Mouse (Mus musculus) midbrain, postnatal 0 days (tissue): Measurements from ENCODE around the gene Wdr35. TPM values are rescaled to one million over a fixed set of nuclear protein-coding genes. Genes with fewer than 3 reads are reported as not detected.
A peak's percentile ranks its signal among the peaks of the same experiment; 100 is the strongest.

ENCODE experiments used
- ATAC-seq: fragments of 200-750 bp; cut with Nextera tagmentation; 2 replicates; pipeline ENCODE4 v1.8.0; 2017; ENCODE audit warnings: moderate number of reproducible peaks, mild to moderate bottlenecking, moderate TSS enrichment, moderate library complexity; ENCODE audit not compliant: low FRiP score
- DNase-seq: peaks from one replicate; pipeline ENCODE4 v3.0.0-alpha.2; 2015; ENCODE audit warnings: low spot score
- H3K27ac ChIP-seq: fragments of 300-500 bp; sonication (generic); 2 replicates; pipeline ENCODE4 v1.5.1; 2014; ENCODE audit warnings: low read depth, mild to moderate bottlenecking, low read length, mixed read lengths
- H3K27me3 ChIP-seq: fragments of 300-500 bp; sonication (generic); 2 replicates; pipeline ENCODE4 v1.6.1; 2014; ENCODE audit warnings: low read length, control low read depth, mixed read lengths; ENCODE audit not compliant: insufficient read depth
- H3K36me3 ChIP-seq: fragments of 300-500 bp; sonication (generic); 2 replicates; pipeline ENCODE4 v1.6.1; 2014; ENCODE audit warnings: low read length, control low read depth, mixed read lengths; ENCODE audit not compliant: insufficient read depth
- H3K4me1 ChIP-seq: fragments of 300-500 bp; sonication (generic); 2 replicates; pipeline ENCODE4 v1.6.1; 2014; ENCODE audit warnings: mild to moderate bottlenecking, control low read depth, antibody characterized with exemption, low read length, mixed read lengths; ENCODE audit not compliant: insufficient read depth
- H3K4me2 ChIP-seq: fragments of 300-500 bp; sonication (generic); 2 replicates; pipeline ENCODE4 v1.6.1; 2014; ENCODE audit warnings: low read depth, mild to moderate bottlenecking, low read length, mixed read lengths; ENCODE audit not compliant: poor library complexity, severe bottlenecking
- H3K4me3 ChIP-seq: fragments of 300-500 bp; sonication (generic); 2 replicates; pipeline ENCODE4 v1.5.1; 2014; ENCODE audit warnings: low read depth, mild to moderate bottlenecking, low read length, moderate library complexity
- H3K9ac ChIP-seq: fragments of 300-500 bp; sonication (generic); replicated peaks from 2 replicates; pipeline ENCODE4 v1.6.1; 2014; ENCODE audit warnings: mild to moderate bottlenecking, low read length, moderate library complexity, mixed read lengths; ENCODE audit not compliant: poor library complexity, severe bottlenecking
- H3K9me3 ChIP-seq: fragments of 300-500 bp; sonication (generic); 2 replicates; pipeline ENCODE4 v1.6.1; 2016; ENCODE audit warnings: low read length, control low read depth
- CTCF ChIP-seq: IDR thresholded peaks from 2 replicates; pipeline ENCODE4 v1.5.1; 2016; ENCODE audit warnings: antibody characterized with exemption, mild to moderate bottlenecking
- WGBS: fragments of 180-500 bp; shearing (Covaris S2); extraction: QIAGEN DNeasy Blood & Tissue Kit; methylation state at CpG from one replicate; pipeline ENCODE4 v1.1.7; 2014; 5-methylcytosine and 5-hydroxymethylcytosine counted together
- polyA plus RNA-seq: library from polyadenylated mRNA; unstranded; fragments of >200 nt; fragmentation: Nextera tagmentation; extraction: Ambion mirVana; gene quantifications from 2 replicates; pipeline ENCODE4 v1.2.1, GENCODE M21; 2015
- total RNA-seq: library from RNA; depleted of rRNA; stranded (reverse); fragments of >200 nt; gene quantifications from 2 replicates; pipeline ENCODE4 v1.2.3, GENCODE M21; 2014

The Wdr35 gene
- total and polyA plus RNA-seq, 2 experiments from 2014 or later = 19.3 to 21.4 TPM

- ATAC-seq (peak; percentile 38), DNase-seq (no peak)
- Histone ChIP-seq H3K4me3 (peak overlapping the region; percentile 46), H3K27me3 (no peaks in the 10 kb centered on the region), H3K9ac (peak overlapping the region; percentile 68; the same call in 1 of the 2 replicates), H3K4me1 (no peaks in the 10 kb centered on the region), H3K27ac (peak overlapping the region; percentile 99), H3K36me3 (peaks cover 22% of the 10 kb centered on the region), H3K4me2 (no peak overlapping the region), H3K9me3 (no peaks in the 10 kb centered on the region)
- WGBS = 59% methylated on average over 4 of the region's 4 CpGs
- peak; percentile 24; the same call in 1 of the 2 replicates for TF ChIP-seq CTCF
Observed at GRCm38 (mm10) chr12:9029506-9029887, 55.8 kb downstream of the Wdr35 start.

GRCm38 (mm10) chr12:9029888-9030723 lies 56.4 kb downstream of the Wdr35 start, which contains the start of gene Ttc32:
TSS of gene Ttc32 (plus strand) at chr12:9029997.
- H3K4me2 ChIP-seq = peak within 1 kb of the TSS; percentile 58
- peak; percentile 98 for ATAC-seq
- H3K4me3 ChIP-seq = peak within 1 kb of the TSS; percentile 46
- no peaks in the 10 kb centered on the region for H3K9me3 ChIP-seq
- no peak; the same call in 1 of the 2 replicates for TF ChIP-seq CTCF
- peak within 1 kb of the TSS; percentile 68 for H3K9ac ChIP-seq
- peaks cover 18% of the 10 kb centered on the region; the same call in 1 of the 2 replicates for H3K36me3 ChIP-seq
- H3K27ac ChIP-seq = peak within 1 kb of the TSS; percentile 99
- DNase-seq = peak; percentile 97
- WGBS = under 1% methylated on average over 69 of the region's 69 CpGs
- H3K4me1 ChIP-seq = no peaks in the 10 kb centered on the region
- H3K27me3 ChIP-seq = no peaks in the 10 kb centered on the region

- Histone ChIP-seq H3K4me1 (no peaks in the 10 kb centered on the region), H3K9ac (peak overlapping the region; percentile 68), H3K36me3 (peaks cover 12% of the 10 kb centered on the region; the same call in 1 of the 2 replicates), H3K27ac (no peak overlapping the region), H3K9me3 (no peaks in the 10 kb centered on the region), H3K27me3 (no peaks in the 10 kb centered on the region), H3K4me2 (peak overlapping the region; percentile 58), H3K4me3 (peak overlapping the region; percentile 46)
- 58% methylated on average over 8 of the region's 8 CpGs for WGBS
- ATAC-seq (no peak), DNase-seq (no peak)
- TF ChIP-seq CTCF = no peak
Observed at GRCm38 (mm10) chr12:9031166-9031565, 57.5 kb downstream of the Wdr35 start.

- no peak for ATAC-seq
- no peak overlapping the region for H3K4me3 ChIP-seq
- peak; percentile 57 for TF ChIP-seq CTCF
- no peak for DNase-seq
- H3K4me2 ChIP-seq = no peak overlapping the region
- no peaks in the 10 kb centered on the region for H3K9me3 ChIP-seq
- H3K27me3 ChIP-seq = no peaks in the 10 kb centered on the region
- H3K4me1 ChIP-seq = no peaks in the 10 kb centered on the region
- no peak overlapping the region for H3K9ac ChIP-seq
- no peak overlapping the region for H3K27ac ChIP-seq
- H3K36me3 ChIP-seq = peaks cover 3% of the 10 kb centered on the region; the same call in 1 of the 2 replicates
Observed at GRCm38 (mm10) chr12:9033140-9033539, 59.4 kb downstream of the Wdr35 start.

GRCm38 (mm10) chr12:9036409-9036808 lies 62.7 kb downstream of the Wdr35 start:
- Histone ChIP-seq H3K27me3 (no peaks in the 10 kb centered on the region), H3K9me3 (no peaks in the 10 kb centered on the region), H3K4me3 (no peak overlapping the region), H3K4me1 (no peaks in the 10 kb centered on the region), H3K27ac (no peak overlapping the region), H3K4me2 (no peak overlapping the region), H3K9ac (no peak overlapping the region), H3K36me3 (no peaks in the 10 kb centered on the region)
- 73% methylated on average over 9 of the region's 9 CpGs for WGBS
- TF ChIP-seq CTCF = no peak
- ATAC-seq (no peak), DNase-seq (no peak)

GRCm38 (mm10) chr12:9040177-9040576 lies 66.5 kb downstream of the Wdr35 start:
- Histone ChIP-seq H3K36me3 (no peaks in the 10 kb centered on the region), H3K27me3 (no peaks in the 10 kb centered on the region), H3K9me3 (no peaks in the 10 kb centered on the region), H3K27ac (no peak overlapping the region), H3K4me2 (no peak overlapping the region), H3K4me1 (no peaks in the 10 kb centered on the region), H3K4me3 (no peak overlapping the region), H3K9ac (no peak overlapping the region)
- no peak for TF ChIP-seq CTCF
- no peak for ATAC-seq
- 80% methylated on average over 5 of the region's 5 CpGs for WGBS
- DNase-seq = no peak
